Mouse (Mus musculus): ENCODE measurements at regions not wholly inside any gene's neighbourhood (a gene's known extent, or its start where the extent isn't known, plus 50 kb on each side); places are given as distances from the start of the nearest gene placed in this dataset.

GRCm38 (mm10) chr15:84616880-84617279 is 52.5 kb upstream of the Prr5 start:
- peak; percentile 89 to 91 for DNase-seq

GRCm38 (mm10) chr15:84613536-84614527 is 55.6 kb upstream of the Prr5 start:
- DNase-seq = peak; percentile 93 to 95

GRCm38 (mm10) chr15:84612961-84613360 is 55.3 kb upstream of the Rtl6 start:
- DNase-seq = no peak

- no peak for DNase-seq
These were observed 52.3 kb upstream of the Rtl6 start for GRCm38 (mm10) chr15:84609825-84610442.

- no peak for DNase-seq
These were observed 51.4 kb upstream of the Rtl6 start for GRCm38 (mm10) chr15:84609063-84609462.

Measured in kidney, postnatal 4 days (tissue).